Mouse (Mus musculus) gastrocnemius, postnatal 25 days (tissue): ENCODE data around the gene Tspo. TPM values are rescaled to one million over a fixed set of nuclear protein-coding genes. Genes with fewer than 3 reads are reported as not detected.

Experiments used
- microRNA-seq, 2 experiments: library from miRNA; unstranded; fragments of <30 nt; microRNA quantifications; one replicate each; pipeline ENCODE4 v1.2.0; 2021; ENCODE audit warnings: borderline replicate concordance in 2 of 2
- total RNA-seq, 2 experiments: library from RNA; stranded (reverse); gene quantifications; 1 replicate in 1 of 2; 2 replicates in 1 of 2; pipeline ENCODE4 v1.2.3; 2021

Gene Tspo
- total RNA-seq, 2 experiments from 2014 or later = 21.2 to 34.5 TPM

Small RNAs within 50 kb of the gene (microRNA-seq; reads per million reads assigned to microRNA genes)
- gene Gm24575 = 0 reads per million in 2 experiments

Other genes starting within 250 kb of the Tspo start
- gene Arfgap3, start 213.3 kb upstream of the Tspo start, total RNA-seq = 1 to 10 TPM; 5.8 to 9.6 TPM
- 10 to 100 TPM; 51.6 to 53.8 TPM for gene Pacsin2, start 99.0 kb upstream of the Tspo start, total RNA-seq
- gene Ttll1, start 52.7 kb upstream of the Tspo start, total RNA-seq = 1 to 10 TPM; 2.2 to 6.3 TPM
- gene Bik, start 36.7 kb upstream of the Tspo start, total RNA-seq = 1 to 10 TPM in 1 of 2 experiments, under 1 TPM in 1; 0.59 to 1.3 TPM
- 10 to 100 TPM; 18.6 to 21.4 TPM for gene Mcat, start 195 bp downstream of the Tspo start, total RNA-seq
- gene Ttll12, start 31.6 kb downstream of the Tspo start, total RNA-seq = 1 to 10 TPM; 4.2 to 4.9 TPM
- under 1 TPM; 0.32 to 0.67 TPM for gene Scube1, start 161.4 kb downstream of the Tspo start, total RNA-seq
- not detected for gene Mpped1, start 215.9 kb downstream of the Tspo start, total RNA-seq